Mouse (Mus musculus) neutrophil, adult 59 days (primary cell): Measurements from ENCODE around the gene Nup98. TPM values are rescaled to one million over a fixed set of nuclear protein-coding genes. Genes with fewer than 3 reads are reported as not detected.

Experiments
- total RNA-seq, 2 experiments: library from RNA; stranded (reverse); gene quantifications; 1 replicate in 1 of 2; 2 replicates in 1 of 2; pipeline ENCODE4 v1.2.4; 2023

Gene Nup98
- 10 to 100 TPM; 60.2 to 65.2 TPM for total RNA-seq

GRCm38 (mm10) chr7:102209756-102210721 is at the start of gene Nup98, which contains the start of gene Pgap2:
TSS of gene Nup98 (minus strand) at chr7:102210176.
TSS of gene Pgap2 (plus strand) at chr7:102210208.

GRCm38 (mm10) chr7:102255954-102256353 is 46.0 kb upstream of the Nup98 start, which contains the start of gene Rhog:
TSS of gene Rhog (minus strand) at chr7:102256054.

GRCm38 (mm10) chr7:102116579-102117331 is 93.2 kb downstream of the Nup98 start, which contains the start of gene Chrna10:
TSS of gene Chrna10 (minus strand) at chr7:102116828.

DNA sequence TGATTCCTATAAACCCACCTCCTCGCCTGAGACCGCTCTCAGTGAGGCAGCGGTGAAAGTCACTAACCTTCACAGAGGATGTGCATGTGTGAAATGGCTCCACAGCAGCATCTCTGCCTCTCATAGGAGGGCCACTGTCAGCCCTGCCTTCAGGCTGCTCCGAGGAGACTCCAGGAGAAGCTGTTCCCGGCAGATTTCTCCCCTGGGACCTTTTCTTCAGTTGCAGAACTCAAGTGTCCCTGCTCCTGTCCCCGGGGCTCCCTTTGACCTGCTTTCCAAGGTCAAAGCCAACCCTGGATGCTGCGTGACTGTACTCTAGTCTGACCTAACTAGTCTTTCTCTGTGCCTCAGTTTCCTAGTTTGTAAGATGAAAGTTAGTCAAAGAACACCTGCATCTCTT is 100.8 kb downstream of the Nup98 start, which contains the start of gene Art5:
TSS of gene Art5 (minus strand) at position 319 of the 400 bp plus-strand sequence.

GRCm38 (mm10) chr7:102101487-102101886 is 108.5 kb downstream of the Nup98 start, which contains the start of gene Art1:
TSS of gene Art1 (plus strand) at chr7:102101743.

DNA sequence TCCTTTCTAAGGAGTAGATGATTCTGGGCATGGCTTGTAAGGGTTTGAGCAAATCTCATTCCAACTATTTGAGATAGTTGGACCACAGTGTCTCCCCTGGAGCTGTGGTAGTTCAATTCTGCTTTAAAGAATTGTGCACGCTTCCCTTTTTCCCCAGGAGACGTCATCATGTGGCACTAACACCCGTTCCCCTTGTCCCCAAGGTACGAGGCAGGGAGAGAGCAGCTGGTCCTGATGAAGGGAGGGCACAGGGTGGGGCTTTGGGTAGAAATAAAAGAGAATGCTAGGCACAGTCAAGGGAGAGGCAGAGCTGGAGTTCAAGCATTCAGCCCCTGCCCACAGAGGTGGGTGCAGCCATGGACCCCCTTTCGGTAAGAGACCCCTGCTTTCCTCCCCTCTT is 127.2 kb downstream of the Nup98 start, which contains the start of gene Trpc2:
TSS of gene Trpc2 (plus strand) at position 301 of the 400 bp plus-strand sequence.

Other genes starting within 250 kb of the Nup98 start
- 10 to 100 TPM; 27.4 to 36.7 TPM for gene Il18bp, start 191.5 kb downstream of the Nup98 start, total RNA-seq
- gene Rnf121, start 144.7 kb downstream of the Nup98 start, total RNA-seq, result 10 to 100 TPM; 16.2 to 16.8 TPM
- 10 to 100 TPM; 11.4 to 13.0 TPM for gene Xndc1, start 144.7 kb downstream of the Nup98 start, total RNA-seq
- gene Xntrpc, start 144.5 kb downstream of the Nup98 start, total RNA-seq, result 1 to 10 TPM in 1 of 2 experiments, under 1 TPM in 1; 0.11 to 1.1 TPM
- gene Trpc2, start 127.1 kb downstream of the Nup98 start, total RNA-seq, result under 1 TPM in 1 of 2 experiments, not detected in 1; 0.98 TPM
- gene Art1, start 108.4 kb downstream of the Nup98 start, total RNA-seq, result not detected
- not detected for gene Art5, start 100.7 kb downstream of the Nup98 start, total RNA-seq
- gene Chrna10, start 93.3 kb downstream of the Nup98 start, total RNA-seq, result not detected
- 10 to 100 TPM; 36.8 to 41.9 TPM for gene Pgap2, start within 50 bp of the Nup98 start, total RNA-seq
- 100 to 1,000 TPM; 448 to 461 TPM for gene Rhog, start 45.9 kb upstream of the Nup98 start, total RNA-seq
- gene Stim1, start 57.6 kb upstream of the Nup98 start, total RNA-seq, result 10 to 100 TPM; 81.7 to 91.0 TPM
- 10 to 100 TPM; 83.6 to 90.3 TPM for gene Rrm1, start 231.5 kb upstream of the Nup98 start, total RNA-seq